Mouse (Mus musculus) adrenal gland, postnatal 4 days (tissue): ENCODE data around the gene Ubxn6. TPM values are rescaled to one million over a fixed set of nuclear protein-coding genes. Genes with fewer than 3 reads are reported as not detected.

ENCODE experiments used
- DNase-seq, 2 experiments: peaks; one replicate each; pipeline ENCODE4 v3.0.0; 2021 to 2022; ENCODE audit warnings: low spot score in 2 of 2, mixed read lengths in 2 of 2
- total RNA-seq, 2 experiments: library from RNA; stranded (reverse); gene quantifications; 2 replicates each; pipeline ENCODE4 v1.2.3; 2021

Gene Ubxn6
- total RNA-seq, 2 experiments from 2014 or later, result 74.6 to 76.8 TPM

- no peak for DNase-seq
Measured at GRCm38 (mm10) chr17:56057381-56058120, 17.3 kb downstream of the Ubxn6 start.

GRCm38 (mm10) chr17:56055945-56056678, 18.7 kb downstream of the Ubxn6 start:
- no peak for DNase-seq

- DNase-seq, result no peak
Measured at GRCm38 (mm10) chr17:56054938-56055337, 19.9 kb downstream of the Ubxn6 start.

- DNase-seq, result no peak
Measured at GRCm38 (mm10) chr17:56051369-56051768, 23.5 kb downstream of the Ubxn6 start.

GRCm38 (mm10) chr17:56040857-56041163, 34.0 kb downstream of the Ubxn6 start:
- no peak for DNase-seq

- peak; percentile 91 for DNase-seq
Measured at GRCm38 (mm10) chr17:56040030-56040856, 34.6 kb downstream of the Ubxn6 start, which contains the start of gene Chaf1a. Chaf1a (plus strand) TSS chr17:56040439.

- DNase-seq, result no peak
Measured at GRCm38 (mm10) chr17:56039345-56039744, 35.5 kb downstream of the Ubxn6 start.

GRCm38 (mm10) chr17:56038583-56039261, 36.1 kb downstream of the Ubxn6 start:
- DNase-seq, result no peak

- DNase-seq, result no peak
Measured at GRCm38 (mm10) chr17:56036901-56037287, 37.9 kb downstream of the Ubxn6 start.

- DNase-seq, result peak; percentile 99
Measured at GRCm38 (mm10) chr17:56036176-56036900, 38.5 kb downstream of the Ubxn6 start, which contains the start of gene Sh3gl1. Sh3gl1 (minus strand) TSS chr17:56036635.

GRCm38 (mm10) chr17:56035216-56035615, 39.6 kb downstream of the Ubxn6 start:
- DNase-seq, result no peak

GRCm38 (mm10) chr17:56034726-56035100, 40.1 kb downstream of the Ubxn6 start:
- DNase-seq, result no peak

GRCm38 (mm10) chr17:56034040-56034725, 40.6 kb downstream of the Ubxn6 start:
- DNase-seq, result no peak

- DNase-seq, result no peak
Measured at GRCm38 (mm10) chr17:56032831-56033230, 42.0 kb downstream of the Ubxn6 start.

- DNase-seq, result no peak
Measured at GRCm38 (mm10) chr17:56032127-56032733, 42.6 kb downstream of the Ubxn6 start.

GRCm38 (mm10) chr17:56031431-56031830, 43.4 kb downstream of the Ubxn6 start:
- no peak for DNase-seq

GRCm38 (mm10) chr17:56030919-56031318, 43.9 kb downstream of the Ubxn6 start:
- DNase-seq, result no peak

GRCm38 (mm10) chr17:56030238-56030870, 44.5 kb downstream of the Ubxn6 start:
- no peak for DNase-seq
